Mouse (Mus musculus) midbrain, embryonic 10.5 days (tissue): ENCODE measurements around the gene Tenm4. TPM values are rescaled to one million over a fixed set of nuclear protein-coding genes. Genes with fewer than 3 reads are reported as not detected.

ENCODE experiments used
- DNase-seq: peaks from one replicate; pipeline ENCODE4 v3.0.0-alpha.2; 2017; ENCODE audit warnings: low spot score
- H3K27ac ChIP-seq: fragments of 300-500 bp; sonication (generic); replicated peaks from 2 replicates; pipeline ENCODE4 v1.5.1; 2016; ENCODE audit warnings: mild to moderate bottlenecking
- H3K27me3 ChIP-seq: fragments of 300-500 bp; sonication (generic); 2 replicates; pipeline ENCODE4 v1.6.1; 2016; ENCODE audit warnings: low read depth, mild to moderate bottlenecking; ENCODE audit not compliant: poor library complexity, severe bottlenecking
- H3K36me3 ChIP-seq: fragments of 300-500 bp; sonication (generic); 2 replicates; pipeline ENCODE4 v1.6.1; 2016; ENCODE audit warnings: mild to moderate bottlenecking, moderate library complexity
- H3K4me1 ChIP-seq: fragments of 300-500 bp; sonication (generic); 2 replicates; pipeline ENCODE4 v1.6.1; 2016
- H3K4me3 ChIP-seq: fragments of 300-500 bp; sonication (generic); 2 replicates; pipeline ENCODE4 v1.5.1; 2016; ENCODE audit warnings: mild to moderate bottlenecking, moderate library complexity
- H3K9me3 ChIP-seq: fragments of 300-500 bp; sonication (generic); replicated peaks from 2 replicates; pipeline ENCODE4 v1.6.1; 2016; ENCODE audit warnings: mild to moderate bottlenecking
- WGBS: fragments of 180-500 bp; shearing (Covaris S2); methylation state at CpG from one replicate; pipeline ENCODE4 v1.1.7; 2016; 5-methylcytosine and 5-hydroxymethylcytosine counted together
- polyA plus RNA-seq: library from polyadenylated mRNA; unstranded; fragments of >200 nt; fragmentation: Nextera tagmentation; extraction: Ambion mirVana; gene quantifications from 2 replicates; pipeline ENCODE4 v1.2.1, GENCODE M21; 2016

Gene Tenm4
- polyA plus RNA-seq, 1 experiment from 2014 or later, result 27.4 TPM

DNA sequence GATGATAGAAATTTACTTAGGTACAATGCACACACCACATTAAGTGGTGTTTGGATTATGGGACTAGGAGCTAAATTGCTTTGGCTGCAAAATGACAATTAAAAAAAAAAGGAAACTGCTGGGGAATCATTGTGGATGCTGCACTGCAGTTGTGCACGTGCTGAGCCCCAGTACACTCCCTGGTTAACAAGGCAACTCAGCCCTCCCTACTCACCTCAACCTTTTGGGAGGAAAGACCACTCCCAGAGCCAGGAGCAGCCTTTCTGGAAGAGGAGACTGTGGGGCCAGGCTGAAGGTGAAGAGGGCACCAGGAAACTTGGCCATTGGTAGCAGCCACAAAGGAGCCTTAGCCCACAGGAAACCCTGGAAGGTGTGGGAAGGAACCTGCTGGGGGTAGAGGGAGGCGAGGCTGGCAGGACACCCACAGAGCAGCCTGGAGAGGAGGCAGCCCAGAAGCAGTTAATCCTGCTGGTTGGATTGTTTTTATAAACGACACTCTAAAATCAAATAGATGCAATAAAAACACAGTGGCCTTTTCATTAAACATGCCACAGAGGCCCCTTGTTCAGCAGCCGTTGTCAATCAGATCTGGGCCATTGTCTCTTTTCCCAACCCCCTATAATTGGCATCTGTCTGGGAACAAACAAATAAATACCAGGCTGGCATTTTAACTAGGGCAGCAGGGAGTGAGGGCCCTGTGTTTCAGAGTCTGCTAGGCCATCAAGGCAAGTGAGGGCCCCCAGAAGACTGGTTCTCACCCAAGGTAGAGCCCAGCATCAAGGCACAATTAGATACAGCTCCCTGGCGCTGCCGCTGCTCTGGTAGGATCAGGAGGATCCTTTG, 212.9 kb downstream of the Tenm4 start:
- Histone ChIP-seq H3K36me3 (no peaks in the 10 kb centered on the region), H3K4me3 (no peak overlapping the region), H3K27ac (peak overlapping the region; percentile 81), H3K27me3 (no peaks in the 10 kb centered on the region), H3K9me3 (no peaks in the 10 kb centered on the region), H3K4me1 (peaks cover 22% of the 10 kb centered on the region)
- peak; percentile 26 for DNase-seq
- WGBS, result 18% methylated on average over 6 of the region's 6 CpGs

DNA sequence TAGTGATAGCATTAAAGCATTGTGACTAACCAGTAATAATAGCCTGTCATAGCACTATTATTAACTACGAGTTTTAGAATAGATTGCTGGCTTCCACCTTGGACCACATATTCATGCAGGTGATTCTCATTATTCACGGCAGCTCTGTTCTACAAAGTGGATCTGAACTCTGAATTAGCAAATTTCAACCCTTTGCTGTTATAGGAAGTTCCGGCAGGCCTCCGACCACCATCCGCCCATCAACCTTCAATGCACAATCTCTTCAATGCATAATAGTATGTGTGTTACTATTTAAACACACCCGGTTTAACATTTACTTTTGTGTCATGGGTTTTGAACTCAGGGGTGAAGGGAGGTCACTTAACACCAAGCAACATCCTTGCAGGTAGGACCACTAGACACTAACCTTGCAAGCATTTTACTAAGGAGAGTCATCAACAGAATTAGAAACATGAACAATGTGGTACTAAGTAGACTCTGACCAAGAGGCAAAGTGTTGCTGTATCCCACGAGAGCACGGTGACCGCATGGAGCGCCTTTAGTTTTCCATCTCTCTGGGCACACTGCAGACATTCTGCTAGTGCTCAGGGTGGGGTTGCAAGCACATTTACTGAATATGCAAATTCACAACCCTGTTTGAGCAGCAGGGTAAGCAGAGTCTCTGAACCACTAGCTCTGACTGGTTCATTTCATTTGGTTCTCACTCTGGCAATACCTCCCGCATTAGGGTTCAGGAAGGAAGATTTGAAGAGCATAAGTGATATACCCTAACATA, 213.9 kb downstream of the Tenm4 start:
- no peaks in the 10 kb centered on the region for H3K27me3 ChIP-seq
- no peaks in the 10 kb centered on the region for H3K9me3 ChIP-seq
- H3K36me3 ChIP-seq, result no peaks in the 10 kb centered on the region
- H3K4me1 ChIP-seq, result peaks cover 28% of the 10 kb centered on the region
- peak overlapping the region; percentile 81; the same call in 1 of the 2 replicates for H3K27ac ChIP-seq
- no peak for DNase-seq
- 87% methylated on average over 11 of the region's 11 CpGs for WGBS
- no peak overlapping the region for H3K4me3 ChIP-seq

DNA sequence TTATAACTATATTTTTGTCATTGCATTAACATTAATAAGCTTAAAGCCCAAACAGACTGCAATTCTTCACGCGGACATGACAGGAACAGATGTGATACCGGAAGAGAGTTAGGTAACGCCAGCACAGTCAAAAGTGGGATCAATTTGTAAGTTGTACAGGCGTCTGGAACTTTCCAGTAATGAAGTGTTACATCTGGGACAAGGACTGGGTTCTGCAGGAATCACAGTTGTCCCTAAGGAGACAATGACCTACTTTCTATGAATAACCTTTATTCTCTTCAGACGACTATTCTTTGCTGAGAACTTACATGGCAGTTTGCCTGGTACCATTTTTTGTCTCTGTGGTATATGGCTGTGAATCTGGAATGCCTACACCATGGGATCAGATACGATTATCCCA, 214.8 kb downstream of the Tenm4 start:
- Histone ChIP-seq H3K4me3 (no peak overlapping the region), H3K27me3 (no peaks in the 10 kb centered on the region), H3K4me1 (peaks cover 37% of the 10 kb centered on the region), H3K36me3 (no peaks in the 10 kb centered on the region), H3K27ac (no peak overlapping the region), H3K9me3 (no peaks in the 10 kb centered on the region)
- WGBS, result 93% methylated on average over 7 of the region's 7 CpGs
- DNase-seq, result no peak

DNA sequence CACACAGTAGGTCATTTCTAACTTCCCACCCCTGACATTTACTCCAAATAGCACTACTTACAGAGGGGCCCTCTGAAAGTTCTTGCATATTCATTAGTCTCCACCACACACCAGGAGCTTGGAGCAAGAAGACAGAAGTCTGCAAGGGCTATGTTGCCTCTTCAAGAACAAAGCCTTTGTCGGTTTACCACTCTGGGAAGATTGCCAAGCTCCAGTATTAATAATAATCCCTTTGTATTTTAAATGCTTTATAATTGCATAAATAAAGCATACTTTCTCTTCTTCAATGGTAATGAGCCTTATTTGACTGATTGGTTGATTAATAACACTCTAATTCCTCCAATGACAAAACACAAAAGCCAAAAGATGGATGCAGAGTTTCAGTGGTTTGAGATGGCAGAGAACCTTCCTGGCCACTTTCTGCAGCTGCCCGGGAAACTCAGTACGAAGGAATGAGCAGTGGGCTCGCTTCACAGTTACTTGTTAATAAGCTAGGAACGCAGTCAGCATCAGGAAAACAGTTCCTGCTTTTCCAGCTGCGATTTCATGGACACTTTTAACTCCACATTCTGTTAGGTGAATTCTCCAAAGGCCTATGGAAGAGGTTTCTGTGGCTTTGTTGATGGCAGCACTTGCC, 219.1 kb downstream of the Tenm4 start:
- no peaks in the 10 kb centered on the region for H3K36me3 ChIP-seq
- H3K27me3 ChIP-seq, result no peaks in the 10 kb centered on the region
- H3K9me3 ChIP-seq, result no peaks in the 10 kb centered on the region
- peaks cover 44% of the 10 kb centered on the region for H3K4me1 ChIP-seq
- WGBS, result 87% methylated on average over 6 of the region's 6 CpGs
- no peak for DNase-seq
- H3K27ac ChIP-seq, result peak overlapping the region; percentile 64; the same call in 1 of the 2 replicates
- no peak overlapping the region for H3K4me3 ChIP-seq

DNA sequence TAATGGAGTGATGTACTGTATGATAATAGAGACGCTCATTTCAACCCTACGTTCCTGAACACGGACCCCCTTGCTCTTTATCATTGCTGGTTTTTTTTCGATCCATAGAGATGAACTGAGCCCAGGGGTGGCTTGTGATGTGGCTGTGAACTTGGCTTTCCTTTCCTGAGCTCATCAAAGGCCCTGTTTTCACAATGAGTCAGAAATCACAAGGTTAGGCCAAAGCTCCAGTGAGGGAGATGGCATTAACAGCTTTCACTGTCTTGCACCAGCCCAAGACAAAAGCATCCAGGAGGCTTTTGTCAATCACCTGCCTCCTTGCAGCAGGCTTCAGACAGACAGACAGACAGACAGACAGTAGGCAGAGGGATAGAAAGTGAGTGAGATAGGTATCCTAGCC, 219.8 kb downstream of the Tenm4 start:
- WGBS, result 93% methylated on average over 4 of the region's 4 CpGs
- peak overlapping the region; percentile 64 for H3K27ac ChIP-seq
- no peak overlapping the region for H3K4me3 ChIP-seq

DNA sequence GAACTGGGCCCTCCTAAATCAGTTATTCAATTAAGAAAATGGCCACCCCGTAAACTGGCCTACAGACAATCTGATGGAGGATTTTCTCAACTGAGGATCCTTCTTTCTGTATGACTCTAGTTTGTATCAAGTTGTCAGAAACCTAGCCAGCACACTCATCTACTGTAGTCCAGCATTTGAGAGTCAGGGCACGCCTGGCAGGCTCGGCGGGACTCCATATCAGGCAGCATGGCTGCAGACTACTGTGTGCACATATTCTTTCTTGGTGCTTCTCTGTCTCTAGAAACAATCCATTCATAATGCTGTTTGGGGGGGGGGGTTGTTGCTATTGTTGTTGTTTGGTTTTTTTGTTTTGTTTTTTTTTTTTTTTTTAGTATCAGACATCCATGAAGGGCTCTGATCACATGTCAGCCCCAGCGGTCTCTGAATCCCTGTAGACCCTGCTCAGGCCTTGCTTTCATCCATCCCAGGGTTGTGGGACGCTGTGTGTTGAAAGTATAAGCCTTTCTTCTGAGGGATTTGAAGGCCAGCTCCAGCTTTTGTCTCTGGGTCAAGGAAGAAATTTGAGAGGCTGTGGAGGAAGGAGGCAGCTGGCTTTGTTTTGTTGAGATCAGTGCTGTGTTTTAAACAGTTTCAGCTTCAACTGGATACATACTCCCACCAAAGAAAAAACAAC, 220.9 kb downstream of the Tenm4 start:
- H3K9me3 ChIP-seq, result no peaks in the 10 kb centered on the region
- no peak overlapping the region for H3K4me3 ChIP-seq
- H3K36me3 ChIP-seq, result no peaks in the 10 kb centered on the region
- DNase-seq, result peak; percentile 44
- WGBS, result 48% methylated on average over 6 of the region's 6 CpGs
- H3K27me3 ChIP-seq, result no peaks in the 10 kb centered on the region
- peak overlapping the region; percentile 84 for H3K27ac ChIP-seq
- H3K4me1 ChIP-seq, result peaks cover 44% of the 10 kb centered on the region

More for the DNA sequence above, 219.8 kb downstream of the Tenm4 start:
- DNase-seq, result no peak
- H3K36me3 ChIP-seq, result no peaks in the 10 kb centered on the region
- H3K27me3 ChIP-seq, result no peaks in the 10 kb centered on the region
- H3K4me1 ChIP-seq, result peaks cover 44% of the 10 kb centered on the region
- H3K9me3 ChIP-seq, result no peaks in the 10 kb centered on the region

DNA sequence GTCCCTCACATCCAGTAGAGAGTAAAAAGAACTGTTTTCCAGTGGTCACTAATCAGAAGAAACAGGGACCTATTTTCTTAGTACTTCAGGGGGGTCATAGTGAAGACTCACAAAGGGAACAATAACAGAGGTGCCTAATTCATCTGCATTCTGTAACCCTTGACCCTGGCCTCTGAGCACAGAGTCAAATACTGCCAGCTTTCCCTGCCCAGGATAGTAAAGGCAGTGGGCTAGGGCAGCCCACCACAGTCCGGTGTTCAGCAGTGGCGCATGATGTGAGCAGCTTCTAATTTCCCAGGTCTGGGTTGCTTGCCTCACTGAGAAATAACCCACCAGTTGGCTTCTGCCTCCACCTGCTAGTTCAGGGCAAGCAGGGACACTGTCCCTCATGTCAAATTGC, 221.6 kb downstream of the Tenm4 start:
- WGBS, result 35% methylated on average over 2 of the region's 2 CpGs
- Histone ChIP-seq H3K4me3 (no peak overlapping the region), H3K9me3 (no peaks in the 10 kb centered on the region), H3K27ac (peak overlapping the region; percentile 84), H3K36me3 (no peaks in the 10 kb centered on the region), H3K27me3 (no peaks in the 10 kb centered on the region), H3K4me1 (peaks cover 42% of the 10 kb centered on the region)
- peak; percentile 29 for DNase-seq

DNA sequence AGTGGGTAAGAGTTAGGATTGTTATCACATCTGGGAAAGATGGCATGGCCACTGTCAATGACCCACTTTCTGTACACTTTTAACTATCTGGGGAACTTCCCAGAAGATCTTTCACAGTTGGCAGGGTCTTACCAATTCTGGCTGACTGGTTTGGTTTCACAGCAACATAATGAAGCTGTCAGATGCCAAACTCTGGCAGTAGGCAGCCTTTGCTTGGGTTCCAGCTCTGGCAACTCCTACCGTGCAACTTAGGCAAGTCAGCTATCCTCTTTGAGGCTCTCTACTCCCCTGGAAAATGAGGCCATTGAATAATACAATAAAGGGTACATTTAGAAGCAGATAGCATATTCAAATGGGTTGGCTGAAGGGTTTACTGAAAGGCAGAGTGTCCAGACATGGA, 226.9 kb downstream of the Tenm4 start:
- no peak for DNase-seq
- 40% methylated on average over 1 of the region's 1 CpGs for WGBS
- Histone ChIP-seq H3K36me3 (no peaks in the 10 kb centered on the region), H3K9me3 (no peaks in the 10 kb centered on the region), H3K27ac (no peak overlapping the region), H3K4me1 (peaks cover 12% of the 10 kb centered on the region), H3K27me3 (no peaks in the 10 kb centered on the region), H3K4me3 (no peak overlapping the region)

DNA sequence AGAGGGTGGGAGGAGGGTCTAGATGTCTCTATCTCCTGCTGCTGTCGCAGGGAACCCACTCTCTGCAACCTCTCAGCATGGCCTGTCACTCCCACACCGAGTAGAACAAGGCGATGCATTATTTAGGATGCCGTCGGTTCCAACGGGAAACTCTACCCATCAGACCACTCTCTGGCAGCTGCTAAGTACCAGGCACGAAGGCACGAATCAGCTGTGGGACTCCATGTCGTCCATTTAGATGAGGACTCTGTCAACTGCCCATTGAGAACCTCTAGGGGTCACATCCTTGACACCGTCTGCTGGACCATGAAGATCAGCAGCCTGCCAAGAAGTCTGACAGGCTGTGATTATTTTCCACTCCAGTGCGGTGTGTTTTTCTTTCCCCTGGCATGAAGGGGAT, 229.4 kb downstream of the Tenm4 start:
- peaks cover 9% of the 10 kb centered on the region; the same call in 1 of the 2 replicates for H3K4me1 ChIP-seq
- H3K36me3 ChIP-seq, result no peaks in the 10 kb centered on the region
- H3K9me3 ChIP-seq, result no peaks in the 10 kb centered on the region
- no peak overlapping the region for H3K27ac ChIP-seq
- no peak for DNase-seq
- no peaks in the 10 kb centered on the region for H3K27me3 ChIP-seq
- 64% methylated on average over 11 of the region's 11 CpGs for WGBS
- no peak overlapping the region for H3K4me3 ChIP-seq

DNA sequence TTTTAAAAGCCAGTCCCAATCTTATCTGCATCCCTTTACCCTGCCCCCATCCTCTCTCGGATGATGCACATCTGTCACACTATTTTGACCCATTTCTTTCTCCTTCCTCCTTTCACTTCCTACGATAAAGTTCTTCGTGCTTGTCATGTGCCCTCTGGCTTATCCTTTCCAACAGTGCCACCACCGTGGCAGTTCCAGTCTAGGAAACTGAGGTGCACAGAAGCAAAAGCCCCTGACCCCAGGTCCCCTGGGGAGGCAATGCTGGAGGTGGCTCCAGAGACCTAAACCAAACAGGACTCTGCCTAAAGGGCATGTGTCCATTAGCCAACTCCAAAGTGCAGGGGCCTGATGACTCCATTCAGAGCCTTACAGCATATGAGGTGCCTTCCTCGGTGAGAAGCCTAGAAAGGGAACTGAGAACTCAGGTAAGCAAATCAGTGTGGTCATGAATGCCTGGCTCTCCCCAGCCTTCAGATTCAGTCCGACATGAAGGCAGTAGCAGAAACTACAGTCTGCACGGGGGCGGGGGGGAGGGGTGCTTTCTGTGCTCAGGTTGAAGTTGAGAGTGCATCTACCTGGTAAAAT, 235.7 kb downstream of the Tenm4 start:
- H3K36me3 ChIP-seq, result no peaks in the 10 kb centered on the region
- no peaks in the 10 kb centered on the region for H3K9me3 ChIP-seq
- peaks cover 11% of the 10 kb centered on the region; the same call in 1 of the 2 replicates for H3K27me3 ChIP-seq
- peaks cover 48% of the 10 kb centered on the region for H3K4me1 ChIP-seq
- H3K27ac ChIP-seq, result 0 out of 2 replicates have a peak overlapping the region, but pooled peaks have one; percentile 17
- H3K4me3 ChIP-seq, result no peak overlapping the region
- WGBS, result 71% methylated on average over 8 of the region's 8 CpGs
- no peak for DNase-seq

DNA sequence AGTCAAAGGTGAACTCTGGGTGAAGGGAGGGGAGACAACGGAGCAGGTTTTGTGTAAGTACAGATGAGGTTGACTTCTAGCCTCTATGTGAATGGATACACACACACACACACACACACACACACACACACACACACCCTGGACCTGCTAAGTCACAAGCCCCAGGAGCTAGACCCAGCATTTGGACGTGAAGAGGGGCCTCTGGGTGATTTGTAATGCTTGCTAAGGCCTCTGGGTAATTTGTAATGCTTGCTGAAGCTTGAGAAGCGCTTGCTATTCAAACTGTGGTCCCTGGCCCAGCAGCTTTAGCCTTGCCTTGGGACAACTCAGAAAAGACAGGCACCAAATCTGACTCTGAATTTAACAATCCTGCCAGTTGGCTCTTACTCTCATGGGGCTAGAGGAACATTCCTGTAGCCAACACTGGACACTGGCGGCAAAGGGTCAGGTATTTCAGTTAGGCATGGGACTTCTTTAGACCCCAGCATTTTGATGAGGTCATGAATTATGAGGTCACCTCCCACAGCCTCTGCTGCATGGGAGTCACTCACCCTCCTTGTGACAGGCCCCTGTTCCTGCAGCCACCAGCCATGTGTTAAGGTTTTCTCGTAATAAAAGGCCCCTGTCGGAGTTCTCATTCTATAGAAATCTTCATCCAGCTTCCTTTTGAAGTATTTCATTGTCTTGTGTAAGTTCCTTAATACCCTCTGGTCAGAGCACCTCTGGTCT, 237.3 kb downstream of the Tenm4 start:
- Histone ChIP-seq H3K9me3 (no peaks in the 10 kb centered on the region), H3K27ac (peak overlapping the region; percentile 49; the same call in 1 of the 2 replicates), H3K4me1 (peaks cover 48% of the 10 kb centered on the region), H3K4me3 (no peak overlapping the region), H3K36me3 (no peaks in the 10 kb centered on the region), H3K27me3 (peaks cover 11% of the 10 kb centered on the region; the same call in 1 of the 2 replicates)
- WGBS, result 45% methylated on average over 6 of the region's 6 CpGs
- DNase-seq, result no peak
